Mouse (Mus musculus) adrenal gland, postnatal 36 days (tissue): ENCODE measurements around the gene 4930415O20Rik. TPM values are rescaled to one million over a fixed set of nuclear protein-coding genes. Genes with fewer than 3 reads are reported as not detected.
"Not testable (repeated sequence)": the region's sequence is repeated elsewhere in the genome, so short reads cannot be mapped to it uniquely, and the experiment has no call there.

Experiments
- DNase-seq, 2 experiments: peaks; one replicate each; pipeline ENCODE4 v3.0.0; 2021; ENCODE audit warnings: mixed read lengths in 1 of 2
- total RNA-seq, 2 experiments: library from RNA; stranded (reverse); gene quantifications; 2 replicates each; pipeline ENCODE4 v1.2.3; 2021

Gene 4930415O20Rik
- total RNA-seq, 2 experiments from 2014 or later, result 0.83 to 1.1 TPM

GRCm38 (mm10) chr15:98568256-98569033 is 2.4 kb upstream of the 4930415O20Rik start:
- peak; percentile 44 to 54 for DNase-seq

- DNase-seq, result peak; percentile 22 to 44
These were observed 1.6 kb upstream of the 4930415O20Rik start for GRCm38 (mm10) chr15:98569216-98569615.

- DNase-seq, result no peak
These were observed 924 bp upstream of the 4930415O20Rik start for GRCm38 (mm10) chr15:98569795-98570365.

GRCm38 (mm10) chr15:98573293-98573692 is 2.5 kb downstream of the 4930415O20Rik start:
- DNase-seq, result no peak

DNA sequence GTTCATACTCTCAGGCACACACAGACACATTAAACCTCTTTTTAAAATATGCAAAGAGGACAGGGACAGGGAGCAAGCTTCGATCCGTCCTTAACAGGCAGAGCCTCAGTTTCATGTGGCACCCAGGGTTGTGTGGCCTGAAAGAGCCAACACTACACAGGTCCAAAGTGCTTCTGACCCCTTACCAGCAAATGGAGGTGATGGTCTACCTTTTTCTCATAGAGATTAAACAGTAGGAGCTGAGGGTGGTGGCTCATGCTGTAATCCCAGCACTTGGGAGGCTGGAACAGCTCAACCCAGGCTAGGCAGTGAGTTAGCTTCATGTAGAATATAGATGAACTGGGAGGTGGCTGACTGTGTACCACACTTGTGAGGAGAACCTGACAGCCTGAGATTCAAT is 8.5 kb downstream of the 4930415O20Rik start:
- no peak for DNase-seq

- DNase-seq, result peak; percentile 67 to 77
These were observed 9.1 kb downstream of the 4930415O20Rik start for GRCm38 (mm10) chr15:98579795-98580464.

DNA sequence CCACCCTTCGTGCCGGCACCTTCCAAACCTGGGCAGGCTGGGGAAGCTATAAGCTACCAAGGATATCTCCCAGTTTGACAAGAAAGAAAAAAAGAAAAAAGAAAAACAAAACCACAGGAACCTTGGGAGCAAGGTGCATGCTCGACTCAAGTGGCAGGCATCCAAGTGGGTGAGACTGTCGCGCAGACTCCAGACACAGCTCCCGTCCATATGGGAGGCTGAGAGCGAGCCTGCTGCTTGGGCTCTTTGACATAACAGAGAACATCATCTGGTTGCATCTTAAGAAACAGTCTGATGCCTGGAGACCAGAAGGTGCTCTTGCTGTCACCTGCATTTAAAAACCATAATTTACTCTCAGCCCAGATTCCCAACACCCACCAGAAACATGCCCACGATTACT is 11.6 kb downstream of the 4930415O20Rik start:
- peak in 1 of 2 experiments; percentile 41 for DNase-seq

DNA sequence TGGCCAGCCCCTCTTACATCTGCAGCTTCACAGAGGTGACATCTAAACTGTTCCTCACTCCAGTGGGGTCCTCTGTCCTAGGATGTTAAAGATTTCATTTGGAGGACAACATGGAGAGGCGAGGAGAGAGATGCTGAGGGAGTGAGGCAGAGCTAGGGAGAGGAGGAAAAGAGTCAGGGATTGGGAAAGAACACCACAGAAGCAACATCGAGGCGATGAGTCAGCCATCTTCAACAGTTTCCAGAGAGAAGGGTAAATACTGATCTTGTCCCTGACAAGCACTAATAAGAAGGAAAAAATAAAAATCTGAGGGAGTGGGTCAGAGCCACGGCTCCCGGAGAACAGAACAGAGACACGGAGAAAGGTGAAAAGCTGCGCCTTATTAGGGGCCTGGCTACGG is 12.2 kb downstream of the 4930415O20Rik start:
- no peak for DNase-seq

DNA sequence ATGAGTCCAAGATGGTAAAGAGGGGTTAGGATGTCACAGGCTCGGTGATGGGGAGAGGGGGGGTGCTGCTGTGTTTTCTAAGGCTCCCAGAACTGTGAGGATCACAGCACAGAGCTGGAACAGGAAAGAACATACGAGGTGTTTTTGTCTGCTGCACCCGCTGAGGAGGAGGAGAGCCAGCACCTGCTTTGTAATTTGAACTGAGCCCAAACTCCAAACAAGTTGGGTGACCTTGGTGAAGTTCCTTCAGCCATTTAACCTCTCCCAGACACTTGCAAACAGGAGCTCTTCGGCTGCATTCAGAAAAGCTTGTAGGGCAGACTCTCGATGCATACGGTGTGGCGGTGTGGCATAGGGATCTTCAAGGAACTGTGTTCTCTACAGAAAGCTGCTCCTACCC is 14.6 kb downstream of the 4930415O20Rik start:
- DNase-seq, result no peak

GRCm38 (mm10) chr15:98586141-98586540 is 15.3 kb downstream of the 4930415O20Rik start:
- not testable (repeated sequence) for DNase-seq

DNA sequence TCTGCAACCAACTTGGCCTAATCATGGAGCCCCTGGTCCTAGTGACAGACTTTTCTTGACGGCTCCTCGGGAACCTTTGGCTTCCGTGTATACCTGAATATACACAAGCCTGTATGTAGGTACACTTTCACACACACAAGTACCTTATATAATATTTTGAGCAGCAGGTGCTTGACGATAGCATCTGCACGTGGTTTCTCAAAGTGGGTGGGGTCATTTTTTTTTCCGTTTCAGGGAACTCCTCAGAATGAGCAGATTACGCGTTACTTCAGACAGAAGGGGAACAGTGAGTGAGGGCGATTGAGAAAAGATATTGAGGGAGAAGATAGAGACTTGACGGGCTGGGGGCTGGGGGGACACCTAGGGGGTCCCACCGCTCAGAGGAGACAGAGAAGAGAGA is 16.9 kb downstream of the 4930415O20Rik start:
- DNase-seq, result no peak

DNA sequence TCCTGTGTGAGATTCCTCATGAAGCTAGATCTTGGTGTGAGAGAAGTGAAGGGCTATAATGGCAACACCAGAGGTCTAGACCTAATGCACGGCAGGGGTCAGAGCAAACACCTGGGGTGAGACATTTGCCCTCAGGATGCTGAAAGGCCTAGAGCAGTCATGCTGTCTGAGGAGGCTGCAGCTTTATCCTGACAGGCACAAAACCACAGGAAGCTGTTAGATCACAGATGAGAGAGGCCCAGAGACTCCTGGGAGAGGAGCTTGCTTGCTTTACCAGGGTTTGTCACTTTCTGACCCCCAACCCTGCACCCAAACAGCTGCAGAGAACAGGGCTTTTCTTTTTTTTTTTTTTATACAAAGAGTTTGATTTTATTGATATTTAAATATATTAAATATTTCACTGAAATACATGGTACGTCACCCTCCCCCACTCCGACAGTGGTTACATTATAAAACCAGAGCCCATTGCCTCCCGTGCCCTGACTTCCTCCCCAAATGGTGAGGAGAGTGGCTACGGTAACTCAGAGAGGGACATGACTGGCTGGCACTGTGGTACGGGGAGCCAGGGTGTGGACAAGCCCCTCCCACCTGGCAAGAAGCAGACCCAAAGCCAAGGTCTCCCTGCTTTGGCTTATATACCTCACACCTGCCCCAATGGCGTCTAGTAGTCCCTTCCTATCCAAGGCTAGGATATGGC is 19.0 kb downstream of the 4930415O20Rik start:
- no peak for DNase-seq

- DNase-seq, result no peak
These were observed 20.6 kb downstream of the 4930415O20Rik start for GRCm38 (mm10) chr15:98591396-98591795.

GRCm38 (mm10) chr15:98594193-98594592 is 23.4 kb downstream of the 4930415O20Rik start:
- DNase-seq, result no peak

DNA sequence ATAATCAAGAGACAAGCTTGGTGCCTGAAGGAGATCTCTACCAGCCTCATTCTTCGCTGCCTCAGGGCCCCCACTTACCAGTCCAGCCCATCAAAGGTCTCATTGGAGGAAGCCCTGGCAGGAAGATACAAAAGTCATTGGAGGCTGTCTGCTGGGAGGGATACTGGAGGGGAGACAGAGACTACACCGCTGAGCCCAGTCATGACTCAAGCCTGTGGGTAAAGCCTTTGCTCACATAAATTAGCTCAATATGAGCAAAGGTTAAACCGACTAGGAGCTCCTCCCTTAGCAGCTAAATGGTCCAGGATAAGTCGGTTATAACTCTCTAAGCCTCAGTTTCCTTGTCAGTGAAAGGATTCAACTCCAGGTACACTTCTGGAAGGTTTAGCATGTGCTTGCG is 24.2 kb downstream of the 4930415O20Rik start:
- no peak for DNase-seq

DNA sequence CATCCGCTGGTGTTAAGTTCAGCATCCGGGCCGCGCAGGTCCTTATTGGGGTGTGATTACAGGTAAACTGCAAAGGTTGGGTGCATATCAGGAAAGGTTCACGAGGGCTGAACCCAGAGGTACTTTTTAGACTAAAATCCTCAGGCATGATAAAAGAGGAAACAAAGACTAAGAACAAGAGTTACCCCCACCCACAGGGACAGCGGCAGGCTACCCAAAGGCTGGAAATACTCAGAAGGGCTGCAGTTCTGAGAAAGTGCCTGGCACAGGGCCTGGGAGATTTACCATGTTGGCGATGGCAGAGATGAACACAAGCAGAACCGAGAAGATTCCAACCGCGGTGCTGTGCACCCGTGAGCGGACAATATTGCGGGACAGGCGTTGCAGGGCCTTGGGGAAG is 25.8 kb downstream of the 4930415O20Rik start:
- DNase-seq, result no peak

DNA sequence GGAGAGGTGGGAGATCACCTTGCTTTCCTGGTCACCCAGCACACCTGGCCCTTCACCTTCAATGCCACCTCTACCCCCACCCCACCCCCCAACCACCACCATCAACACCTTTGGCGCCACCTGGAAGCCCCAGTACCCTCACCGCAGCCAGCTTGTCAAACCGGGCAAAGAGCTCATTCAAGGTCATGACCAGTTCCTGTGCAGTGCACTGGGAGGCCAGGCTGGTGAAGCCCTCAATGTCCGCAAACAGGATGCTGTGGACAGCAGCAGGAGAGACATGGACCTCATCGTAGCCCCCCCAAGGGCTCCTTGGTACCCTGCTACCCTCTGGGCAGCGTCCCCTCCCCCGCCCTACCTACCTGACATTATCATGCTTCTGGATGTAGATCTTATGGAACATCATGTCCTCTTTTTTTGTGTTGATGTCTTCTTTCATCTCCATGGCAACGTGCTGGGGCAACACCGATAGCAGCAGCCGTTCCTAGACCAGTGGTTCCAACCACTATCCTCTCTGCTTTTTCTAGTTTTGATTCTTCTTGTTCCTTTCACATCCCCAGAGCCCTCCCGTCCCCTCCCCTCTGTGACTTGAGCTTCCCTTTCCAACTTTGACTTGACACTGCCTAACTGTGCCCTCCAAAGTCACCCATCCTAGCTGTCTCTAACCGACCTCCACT is 29.4 kb downstream of the 4930415O20Rik start:
- DNase-seq, result no peak

DNA sequence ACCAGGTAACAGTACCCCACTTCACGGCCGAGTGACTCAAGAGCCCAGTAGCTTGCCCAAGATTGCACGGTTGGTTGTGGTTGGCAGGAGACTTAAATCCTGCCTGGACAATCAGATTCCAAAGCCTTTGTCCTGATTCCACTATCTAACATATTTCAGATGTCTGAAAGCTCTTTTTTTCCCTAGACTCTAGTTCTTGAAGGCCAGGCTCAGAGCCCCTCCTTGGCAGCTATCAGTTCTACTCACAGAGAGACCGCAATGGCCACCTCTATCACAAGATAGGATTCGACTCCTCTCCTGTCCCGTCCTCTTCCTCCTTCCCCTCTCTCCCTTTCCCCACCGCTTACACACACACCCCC is 31.0 kb downstream of the 4930415O20Rik start:
- no peak for DNase-seq

DNA sequence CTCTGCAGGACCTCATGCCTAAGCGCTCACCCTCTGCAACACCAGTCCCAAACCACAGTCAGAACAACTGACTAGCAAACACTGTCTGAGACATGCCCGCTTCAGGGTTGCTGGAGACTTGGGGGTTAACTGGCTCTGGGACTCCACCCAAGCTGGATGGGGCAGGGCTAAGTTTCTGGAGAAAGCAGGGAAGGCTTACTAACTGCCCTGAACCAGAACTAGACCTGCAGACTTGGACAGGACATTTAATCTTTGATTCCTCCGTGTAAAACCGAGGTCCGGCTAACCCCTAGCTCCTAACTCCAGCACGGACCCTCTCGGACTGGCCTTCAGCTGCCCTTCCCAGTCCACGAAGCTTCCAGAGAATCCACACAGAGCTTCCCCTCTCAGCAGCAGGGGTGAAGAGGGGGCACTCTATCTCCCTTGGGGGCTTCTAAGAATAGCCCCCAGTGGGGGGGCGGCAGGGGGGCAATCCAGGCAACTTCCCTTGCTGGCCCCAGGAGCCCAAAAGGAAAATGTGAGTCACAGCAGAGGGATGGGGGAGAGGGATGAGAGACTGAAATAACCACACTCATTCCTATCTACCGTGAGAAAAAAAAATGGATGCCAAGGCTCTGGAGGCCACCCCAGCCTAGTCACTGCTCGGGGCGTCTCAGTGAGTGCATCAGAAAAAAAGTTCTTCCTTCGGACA is 31.5 kb downstream of the 4930415O20Rik start:
- peak; percentile 19 to 38 for DNase-seq

GRCm38 (mm10) chr15:98602921-98603458 is 32.2 kb downstream of the 4930415O20Rik start:
- no peak for DNase-seq

DNA sequence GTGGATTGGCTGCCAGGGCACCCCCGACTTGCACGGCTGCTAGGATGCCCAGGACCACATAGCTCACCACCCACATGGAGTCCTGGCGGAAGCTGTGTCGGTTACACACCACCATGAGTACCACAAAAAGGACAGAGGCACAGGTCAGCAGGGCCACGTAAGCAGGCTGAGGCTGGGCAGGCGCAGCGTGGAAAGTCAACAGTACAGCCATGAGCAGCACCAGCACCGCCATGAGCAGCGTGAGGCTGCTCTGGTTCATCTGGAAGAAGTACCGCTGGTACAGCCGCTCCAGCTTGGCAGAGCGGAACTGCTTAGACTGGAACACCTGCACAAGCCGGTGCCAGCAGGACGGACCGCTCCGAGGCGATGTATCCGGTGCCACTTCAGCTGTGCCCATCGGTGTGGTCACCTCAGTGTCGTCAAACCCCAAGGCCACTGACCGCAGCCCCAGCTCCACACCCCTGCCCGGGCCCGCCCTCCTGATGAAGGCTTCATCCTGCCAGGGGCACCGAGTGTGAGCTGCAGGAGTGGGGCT is 33.3 kb downstream of the 4930415O20Rik start:
- DNase-seq, result no peak
